Mouse (Mus musculus): Measurements from ENCODE around the gene Tedc2.

Gene Tedc2

GRCm38 (mm10) chr17:24212441-24213018, 8.1 kb downstream of the Tedc2 start:
- DNase-seq (ENCODE audit: low read depth, low spot score): no peak

GRCm38 (mm10) chr17:24211631-24212440, 8.8 kb downstream of the Tedc2 start:
- no peak for DNase-seq (ENCODE audit: low read depth, low spot score)

GRCm38 (mm10) chr17:24210591-24210990, 10.1 kb downstream of the Tedc2 start:
- DNase-seq (ENCODE audit: low read depth, low spot score): no peak

GRCm38 (mm10) chr17:24209916-24210240, 10.8 kb downstream of the Tedc2 start:
- DNase-seq (ENCODE audit: low read depth, low spot score): no peak

- no peak for DNase-seq (ENCODE audit: low read depth, low spot score)
Measured at GRCm38 (mm10) chr17:24209043-24209915, 11.4 kb downstream of the Tedc2 start, which contains the start of gene Ntn3. Ntn3 (minus strand) TSS chr17:24209531.

- no peak for DNase-seq (ENCODE audit: low read depth, low spot score)
Measured at GRCm38 (mm10) chr17:24208641-24209042, 12.0 kb downstream of the Tedc2 start.

GRCm38 (mm10) chr17:24207768-24208640, 12.6 kb downstream of the Tedc2 start:
- no peak for DNase-seq (ENCODE audit: low read depth, low spot score)

- no peak for DNase-seq (ENCODE audit: low read depth, low spot score)
Measured at GRCm38 (mm10) chr17:24206451-24207351, 13.9 kb downstream of the Tedc2 start.

GRCm38 (mm10) chr17:24205908-24206361, 14.7 kb downstream of the Tedc2 start:
- DNase-seq (ENCODE audit: low read depth, low spot score): no peak

GRCm38 (mm10) chr17:24205284-24205888, 15.3 kb downstream of the Tedc2 start, which contains the start of gene Tbc1d24:
Tbc1d24 (minus strand) TSS chr17:24205562.
- peak; percentile 93 for DNase-seq (ENCODE audit: low read depth, low spot score)

GRCm38 (mm10) chr17:24204846-24205245, 15.8 kb downstream of the Tedc2 start:
- no peak for DNase-seq (ENCODE audit: low read depth, low spot score)

- no peak for DNase-seq (ENCODE audit: low read depth, low spot score)
Measured at GRCm38 (mm10) chr17:24203611-24204534, 16.8 kb downstream of the Tedc2 start.

GRCm38 (mm10) chr17:24203068-24203467, 17.6 kb downstream of the Tedc2 start:
- DNase-seq (ENCODE audit: low read depth, low spot score): no peak

GRCm38 (mm10) chr17:24201092-24201491, 19.6 kb downstream of the Tedc2 start:
- no peak for DNase-seq (ENCODE audit: low read depth, low spot score)

GRCm38 (mm10) chr17:24199741-24200140, 20.9 kb downstream of the Tedc2 start:
- no peak for DNase-seq (ENCODE audit: low read depth, low spot score)

- DNase-seq (ENCODE audit: low read depth, low spot score): no peak
Measured at GRCm38 (mm10) chr17:24199252-24199651, 21.4 kb downstream of the Tedc2 start.

GRCm38 (mm10) chr17:24197032-24197824, 23.4 kb downstream of the Tedc2 start:
- no peak for DNase-seq (ENCODE audit: low read depth, low spot score)

- DNase-seq (ENCODE audit: low read depth, low spot score): no peak
Measured at GRCm38 (mm10) chr17:24195349-24195748, 25.3 kb downstream of the Tedc2 start.

Measured in skeletal muscle tissue, adult 2 months (tissue).